Mouse (Mus musculus): ENCODE results near the gene Sbno2. TPM values are rescaled to one million over a fixed set of nuclear protein-coding genes. Genes with fewer than 3 reads are reported as not detected.

Gene Sbno2
- polyA plus RNA-seq (2014; fragmentation: Nextera tagmentation; extraction: Ambion mirVana): 13.2 and 15.7 TPM in 2 replicates

DNA sequence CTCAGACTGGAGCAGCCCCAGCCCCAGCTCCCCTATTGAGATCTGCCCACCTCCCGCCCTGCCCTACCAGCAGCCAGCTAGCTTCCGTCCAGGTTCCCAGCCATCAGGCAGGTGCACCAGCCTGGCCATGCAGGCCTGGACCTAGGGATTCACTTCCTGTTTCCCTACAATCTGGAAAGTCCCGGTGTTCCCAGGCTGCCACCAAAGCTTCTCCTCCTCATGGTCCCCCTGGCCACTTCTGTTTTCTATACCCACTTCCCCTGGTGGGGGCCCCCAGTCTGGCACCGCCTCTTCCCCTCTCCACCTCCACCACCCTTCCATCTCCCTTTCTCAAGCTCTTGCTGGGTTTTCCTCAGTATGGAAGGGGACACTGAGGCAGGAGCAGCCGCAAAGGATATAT, at the start of gene Sbno2:
Gene Sbno2 (minus strand): TSS at position 112 of the 400 bp plus-strand sequence.
- Histone ChIP-seq H3K9ac (replicated peaks; ENCODE audit: low read depth, low read length) (0 out of 2 replicates have a peak within 1 kb of the TSS, but pooled peaks have one; percentile 7), H3K4me1 (ENCODE audit: control insufficient read depth, insufficient read depth, low read length) (peaks cover 11% of the 10 kb centered on the region; the same call in 1 of the 2 replicates), H3K27me3 (ENCODE audit: control insufficient read depth, insufficient read depth, low read length) (no peaks in the 10 kb centered on the region), H3K4me2 (replicated peaks; ENCODE audit: low read depth, low read length) (0 out of 2 replicates have a peak within 1 kb of the TSS, but pooled peaks have one; percentile 18), H3K27ac (ENCODE audit: low read length) (peak within 1 kb of the TSS; percentile 58; the same call in 1 of the 2 replicates), H3K9me3 (ENCODE audit: control insufficient read depth, low read depth, low read length) (no peaks in the 10 kb centered on the region), H3K36me3 (ENCODE audit: control insufficient read depth, insufficient read depth, low read length) (no peaks in the 10 kb centered on the region), H3K4me3 (ENCODE audit: low read depth, low read length) (no peak within 1 kb of the TSS)
- WGBS: 58% methylated on average over 5 of the region's 5 CpGs
- no peak for ATAC-seq (ENCODE audit: insufficient number of reproducible peaks, insufficient read depth, low FRiP score, low read depth)

DNA sequence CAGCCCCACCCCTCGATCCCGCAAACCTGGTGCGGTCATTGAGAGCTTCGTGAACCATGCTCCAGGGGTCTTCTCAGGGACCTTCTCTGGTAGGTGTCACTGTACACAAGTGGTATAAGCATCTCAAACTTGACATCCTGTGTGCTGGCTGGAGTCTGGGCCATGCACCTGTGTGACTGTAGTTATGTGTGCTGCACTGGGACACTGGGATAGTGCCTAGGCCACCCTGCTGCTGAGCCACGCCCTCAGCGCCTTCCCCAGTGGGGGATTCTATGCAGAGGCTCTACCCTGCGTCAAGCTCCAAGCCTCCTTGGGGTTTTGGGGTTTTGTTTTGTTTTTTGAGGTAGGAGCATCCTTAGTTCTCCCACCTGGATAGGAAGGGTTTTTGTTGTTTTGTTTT, 49.0 kb upstream of the Sbno2 start:
- Histone ChIP-seq H3K9me3 (ENCODE audit: control insufficient read depth, low read depth, low read length) (no peaks in the 10 kb centered on the region), H3K4me2 (replicated peaks; ENCODE audit: low read depth, low read length) (no peak overlapping the region), H3K9ac (replicated peaks; ENCODE audit: low read depth, low read length) (no peak overlapping the region), H3K27ac (ENCODE audit: low read length) (no peak overlapping the region), H3K4me3 (ENCODE audit: low read depth, low read length) (no peak overlapping the region), H3K4me1 (ENCODE audit: control insufficient read depth, insufficient read depth, low read length) (peaks cover 62% of the 10 kb centered on the region), H3K36me3 (ENCODE audit: control insufficient read depth, insufficient read depth, low read length) (peaks cover 64% of the 10 kb centered on the region), H3K27me3 (ENCODE audit: control insufficient read depth, insufficient read depth, low read length) (no peaks in the 10 kb centered on the region)
- 85% methylated on average over 7 of the region's 7 CpGs for WGBS
- ATAC-seq (ENCODE audit: insufficient number of reproducible peaks, insufficient read depth, low FRiP score, low read depth): no peak

DNA sequence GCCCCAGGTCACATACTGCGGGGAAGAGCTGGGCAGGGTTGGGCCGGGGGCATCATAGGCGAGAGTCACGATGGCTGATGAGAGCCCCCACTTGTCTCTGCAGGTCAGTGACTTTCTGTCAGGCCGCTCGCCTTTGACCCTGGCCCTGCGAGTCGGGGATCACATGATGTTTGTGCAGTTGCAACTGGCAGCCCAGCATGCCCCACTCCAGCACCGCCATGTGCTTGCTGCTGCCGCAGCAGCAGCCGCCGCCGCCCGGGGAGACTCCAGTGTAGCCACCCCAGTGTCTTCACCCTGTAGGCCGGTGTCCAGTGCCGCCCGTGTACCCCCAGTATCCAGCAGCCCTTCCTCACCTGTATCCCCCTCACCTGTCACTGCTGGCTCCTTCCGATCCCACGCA, 48.3 kb upstream of the Sbno2 start:
- WGBS: 73% methylated on average over 19 of the region's 19 CpGs
- ATAC-seq (ENCODE audit: insufficient number of reproducible peaks, insufficient read depth, low FRiP score, low read depth): no peak
- Histone ChIP-seq H3K27me3 (ENCODE audit: control insufficient read depth, insufficient read depth, low read length) (no peaks in the 10 kb centered on the region), H3K9me3 (ENCODE audit: control insufficient read depth, low read depth, low read length) (no peaks in the 10 kb centered on the region), H3K36me3 (ENCODE audit: control insufficient read depth, insufficient read depth, low read length) (peaks cover 64% of the 10 kb centered on the region), H3K27ac (ENCODE audit: low read length) (peak overlapping the region; percentile 93; the same call in 1 of the 2 replicates), H3K4me1 (ENCODE audit: control insufficient read depth, insufficient read depth, low read length) (peaks cover 56% of the 10 kb centered on the region), H3K4me3 (ENCODE audit: low read depth, low read length) (0 out of 2 replicates have a peak overlapping the region, but pooled peaks have one; percentile 67), H3K9ac (replicated peaks; ENCODE audit: low read depth, low read length) (no peak overlapping the region), H3K4me2 (replicated peaks; ENCODE audit: low read depth, low read length) (0 out of 2 replicates have a peak overlapping the region, but pooled peaks have one; percentile 94)

DNA sequence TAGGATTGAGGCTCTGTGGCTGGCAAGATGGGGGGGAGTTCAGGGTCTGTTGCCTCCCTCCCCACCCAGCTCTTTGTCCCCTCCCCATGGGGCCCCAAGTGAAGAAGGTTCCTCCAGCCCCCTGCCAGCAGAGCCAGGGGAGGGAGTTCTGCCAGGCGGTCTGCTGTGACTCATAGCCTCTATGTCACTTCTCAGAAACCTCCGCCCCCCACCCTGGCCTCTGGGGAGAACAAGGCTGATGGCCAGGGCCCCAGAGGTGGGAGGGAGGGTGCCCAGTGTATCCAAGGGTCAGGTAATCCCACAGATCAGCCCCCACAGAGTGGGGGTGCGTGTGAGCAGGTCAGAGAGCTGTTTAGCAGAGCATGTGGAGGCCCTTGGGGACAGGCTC, 47.5 kb upstream of the Sbno2 start:
- Histone ChIP-seq H3K9me3 (ENCODE audit: control insufficient read depth, low read depth, low read length) (no peaks in the 10 kb centered on the region), H3K36me3 (ENCODE audit: control insufficient read depth, insufficient read depth, low read length) (peaks cover 64% of the 10 kb centered on the region), H3K9ac (replicated peaks; ENCODE audit: low read depth, low read length) (peak overlapping the region; percentile 92), H3K27ac (ENCODE audit: low read length) (peak overlapping the region; percentile 93), H3K27me3 (ENCODE audit: control insufficient read depth, insufficient read depth, low read length) (no peaks in the 10 kb centered on the region), H3K4me1 (ENCODE audit: control insufficient read depth, insufficient read depth, low read length) (peaks cover 48% of the 10 kb centered on the region), H3K4me3 (ENCODE audit: low read depth, low read length) (peak overlapping the region; percentile 67), H3K4me2 (replicated peaks; ENCODE audit: low read depth, low read length) (peak overlapping the region; percentile 94)
- WGBS: 6% methylated on average over 3 of the region's 3 CpGs
- no peak for ATAC-seq (ENCODE audit: insufficient number of reproducible peaks, insufficient read depth, low FRiP score, low read depth)

DNA sequence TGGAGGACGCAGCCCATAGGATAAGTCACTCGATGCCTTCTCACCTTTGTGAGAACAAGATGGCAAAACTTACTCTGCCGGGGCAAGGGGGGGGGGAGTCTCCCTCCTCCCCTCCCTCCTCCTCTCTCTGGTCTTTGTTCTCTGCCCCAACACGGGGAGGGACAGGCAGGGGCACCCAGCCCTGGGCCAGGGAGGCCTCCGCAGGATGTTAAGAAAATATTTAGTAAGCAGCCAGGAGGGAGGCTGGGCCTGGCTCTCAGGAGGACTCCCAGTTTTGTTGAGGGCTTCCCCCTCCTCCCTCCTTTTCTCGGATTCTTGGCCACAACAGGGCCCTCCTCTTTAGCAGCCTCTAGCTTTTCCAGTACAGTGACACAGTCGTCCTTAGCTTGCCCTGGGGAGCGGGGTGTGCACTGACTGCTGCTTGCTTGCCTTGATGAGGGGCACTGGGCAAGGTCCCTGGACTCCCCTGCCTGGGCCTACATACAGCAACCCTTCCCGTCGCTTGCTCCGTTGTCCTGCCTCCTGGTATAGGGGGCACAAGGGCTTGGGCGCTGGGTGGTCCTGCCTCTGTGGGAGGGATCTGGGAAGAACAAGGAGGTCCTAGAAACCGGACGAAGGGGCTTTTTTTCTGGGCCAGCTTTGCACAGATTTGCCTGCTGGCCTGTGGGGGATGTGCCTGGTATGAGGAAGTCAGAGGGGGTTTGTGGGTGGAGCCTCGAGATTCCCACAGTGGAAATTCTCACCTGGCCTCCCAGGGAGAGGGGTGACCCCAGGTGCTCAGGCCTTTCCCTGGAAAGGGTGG, 46.9 kb upstream of the Sbno2 start:
- ATAC-seq (ENCODE audit: insufficient number of reproducible peaks, insufficient read depth, low FRiP score, low read depth): no peak
- Histone ChIP-seq H3K36me3 (ENCODE audit: control insufficient read depth, insufficient read depth, low read length) (peaks cover 59% of the 10 kb centered on the region), H3K27ac (ENCODE audit: low read length) (peak overlapping the region; percentile 93), H3K4me1 (ENCODE audit: control insufficient read depth, insufficient read depth, low read length) (peaks cover 46% of the 10 kb centered on the region), H3K4me2 (replicated peaks; ENCODE audit: low read depth, low read length) (peak overlapping the region; percentile 94), H3K9ac (replicated peaks; ENCODE audit: low read depth, low read length) (peak overlapping the region; percentile 92), H3K4me3 (ENCODE audit: low read depth, low read length) (peak overlapping the region; percentile 67), H3K9me3 (ENCODE audit: control insufficient read depth, low read depth, low read length) (no peaks in the 10 kb centered on the region), H3K27me3 (ENCODE audit: control insufficient read depth, insufficient read depth, low read length) (no peaks in the 10 kb centered on the region)
- 4% methylated on average over 15 of the region's 15 CpGs for WGBS

DNA sequence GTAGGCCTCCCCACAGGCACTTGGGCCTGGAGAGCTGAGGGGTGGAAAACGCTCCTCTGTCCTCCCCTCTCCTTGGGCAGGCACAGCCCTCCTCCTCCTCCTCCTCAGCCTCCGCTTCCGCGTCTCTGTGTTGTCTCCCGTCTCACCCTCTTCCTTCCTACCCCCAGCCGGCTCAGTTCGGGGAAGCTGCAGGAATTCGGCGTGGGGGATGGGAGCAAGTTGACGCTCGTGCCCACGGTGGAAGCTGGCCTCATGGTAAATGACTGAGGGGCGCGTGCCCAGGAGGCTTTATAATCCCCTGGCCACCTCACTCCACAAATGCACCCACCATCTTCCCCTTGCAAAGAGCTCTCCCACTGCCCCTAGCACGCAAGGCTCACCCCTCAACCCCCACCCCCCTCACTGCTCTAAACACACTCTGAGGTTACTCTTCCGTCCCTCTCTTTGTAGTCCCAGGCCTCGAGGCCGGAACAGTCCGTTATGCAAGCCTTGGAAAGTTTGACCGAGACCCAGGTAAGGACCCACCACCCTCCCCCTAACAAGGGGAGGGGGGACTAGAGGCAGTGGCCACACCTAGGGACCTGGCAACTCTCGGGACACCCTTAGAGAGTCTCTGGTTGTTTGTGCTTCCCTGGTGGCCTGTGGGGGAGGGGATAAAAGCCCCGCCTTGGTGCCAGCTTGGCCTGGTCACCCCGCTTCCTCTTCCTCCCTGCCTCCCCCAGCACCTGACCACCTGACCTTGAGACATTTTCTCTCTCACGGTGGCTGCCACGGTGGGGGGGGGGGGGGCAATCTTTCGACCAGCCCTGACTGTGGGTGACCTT, 46.1 kb upstream of the Sbno2 start:
- peak overlapping the region; percentile 93 for H3K27ac ChIP-seq (ENCODE audit: low read length)

DNA sequence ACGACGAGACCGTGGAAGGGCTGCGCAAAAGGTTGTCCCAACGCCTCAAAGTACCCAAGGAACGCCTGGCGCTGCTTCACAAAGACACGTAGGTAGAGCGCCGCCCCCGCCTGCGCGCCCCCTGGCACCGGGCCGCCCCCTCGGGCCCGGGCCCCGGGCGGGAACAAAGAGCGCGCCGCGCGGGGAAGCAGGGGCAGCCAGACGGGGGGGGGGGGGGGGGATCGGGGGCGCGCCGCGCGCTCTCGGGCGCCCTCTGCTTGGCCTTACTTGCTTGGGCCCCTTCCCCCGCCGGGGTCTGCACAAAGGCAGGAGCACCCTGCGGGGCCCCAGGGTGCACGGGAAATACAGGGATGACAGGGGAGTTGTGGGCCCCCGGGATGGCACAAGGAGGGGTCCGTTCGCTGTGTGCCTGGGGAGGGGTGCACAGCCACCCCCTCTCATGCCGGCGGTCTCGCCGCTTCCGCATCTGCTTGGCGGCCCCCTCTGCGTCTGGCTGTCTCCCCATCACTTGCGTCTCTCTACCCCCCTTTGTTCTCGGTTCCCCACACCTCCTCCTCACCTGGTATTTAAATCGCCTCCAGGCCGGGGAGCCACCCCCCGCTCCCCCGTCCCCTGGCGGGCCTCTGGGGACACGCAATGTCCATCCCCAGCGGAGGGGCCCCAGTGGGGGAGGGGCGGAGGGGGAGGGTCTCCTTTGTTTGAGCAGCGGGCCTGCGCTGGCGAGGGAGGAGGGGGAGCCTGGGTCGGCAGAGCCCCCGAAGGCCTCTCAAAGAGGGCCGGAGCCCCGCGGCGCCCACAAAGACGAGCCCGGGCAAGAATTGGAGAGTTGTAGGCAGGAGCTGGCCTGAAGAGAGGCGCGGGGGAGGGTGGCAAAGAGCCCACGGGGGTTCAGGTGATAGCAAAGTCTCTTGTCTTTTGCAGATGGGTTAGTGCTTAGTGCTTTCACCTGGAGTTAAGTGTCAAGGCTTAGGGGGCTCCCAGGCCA, 45.1 kb upstream of the Sbno2 start:
- H3K27me3 ChIP-seq (ENCODE audit: control insufficient read depth, insufficient read depth, low read length): no peaks in the 10 kb centered on the region
- peaks cover 47% of the 10 kb centered on the region for H3K4me1 ChIP-seq (ENCODE audit: control insufficient read depth, insufficient read depth, low read length)
- peak overlapping the region; percentile 67 for H3K4me3 ChIP-seq (ENCODE audit: low read depth, low read length)
- peaks cover 48% of the 10 kb centered on the region for H3K36me3 ChIP-seq (ENCODE audit: control insufficient read depth, insufficient read depth, low read length)
- peak overlapping the region; percentile 93 for H3K27ac ChIP-seq (ENCODE audit: low read length)
- H3K4me2 ChIP-seq (replicated peaks; ENCODE audit: low read depth, low read length): peak overlapping the region; percentile 94
- WGBS: under 1% methylated on average over 61 of the region's 71 CpGs
- H3K9ac ChIP-seq (replicated peaks; ENCODE audit: low read depth, low read length): peak overlapping the region; percentile 92
- ATAC-seq (ENCODE audit: insufficient number of reproducible peaks, insufficient read depth, low FRiP score, low read depth): no peak
- H3K9me3 ChIP-seq (ENCODE audit: control insufficient read depth, low read depth, low read length): no peaks in the 10 kb centered on the region

More for the DNA sequence above, 46.1 kb upstream of the Sbno2 start:
- H3K4me2 ChIP-seq (replicated peaks; ENCODE audit: low read depth, low read length): peak overlapping the region; percentile 94
- WGBS: under 1% methylated on average over 25 of the region's 26 CpGs
- no peaks in the 10 kb centered on the region for H3K9me3 ChIP-seq (ENCODE audit: control insufficient read depth, low read depth, low read length)
- H3K4me1 ChIP-seq (ENCODE audit: control insufficient read depth, insufficient read depth, low read length): peaks cover 47% of the 10 kb centered on the region
- H3K36me3 ChIP-seq (ENCODE audit: control insufficient read depth, insufficient read depth, low read length): peaks cover 51% of the 10 kb centered on the region
- peak overlapping the region; percentile 67 for H3K4me3 ChIP-seq (ENCODE audit: low read depth, low read length)
- ATAC-seq (ENCODE audit: insufficient number of reproducible peaks, insufficient read depth, low FRiP score, low read depth): no peak
- H3K27me3 ChIP-seq (ENCODE audit: control insufficient read depth, insufficient read depth, low read length): no peaks in the 10 kb centered on the region
- peak overlapping the region; percentile 92 for H3K9ac ChIP-seq (replicated peaks; ENCODE audit: low read depth, low read length)
